Mouse (Mus musculus) testis, adult 10 weeks (tissue): ENCODE data around the gene Hadh. TPM values are rescaled to one million over a fixed set of nuclear protein-coding genes. Genes with fewer than 3 reads are reported as not detected.

Source experiments
- polyA plus RNA-seq: library from polyadenylated mRNA; stranded (reverse); fragments of 350-450 nt; fragmentation: Illumina TruSeq; extraction: RNeasy Lipid Tissue Mini Kit (QIAGEN cat#74804); gene quantifications from one replicate; pipeline ENCODE4 v1.2.3, GENCODE M21; 2014; ENCODE audit warnings: low read depth, low replicate concordance

Hadh gene
- polyA plus RNA-seq = 25.3 TPM

DNA sequence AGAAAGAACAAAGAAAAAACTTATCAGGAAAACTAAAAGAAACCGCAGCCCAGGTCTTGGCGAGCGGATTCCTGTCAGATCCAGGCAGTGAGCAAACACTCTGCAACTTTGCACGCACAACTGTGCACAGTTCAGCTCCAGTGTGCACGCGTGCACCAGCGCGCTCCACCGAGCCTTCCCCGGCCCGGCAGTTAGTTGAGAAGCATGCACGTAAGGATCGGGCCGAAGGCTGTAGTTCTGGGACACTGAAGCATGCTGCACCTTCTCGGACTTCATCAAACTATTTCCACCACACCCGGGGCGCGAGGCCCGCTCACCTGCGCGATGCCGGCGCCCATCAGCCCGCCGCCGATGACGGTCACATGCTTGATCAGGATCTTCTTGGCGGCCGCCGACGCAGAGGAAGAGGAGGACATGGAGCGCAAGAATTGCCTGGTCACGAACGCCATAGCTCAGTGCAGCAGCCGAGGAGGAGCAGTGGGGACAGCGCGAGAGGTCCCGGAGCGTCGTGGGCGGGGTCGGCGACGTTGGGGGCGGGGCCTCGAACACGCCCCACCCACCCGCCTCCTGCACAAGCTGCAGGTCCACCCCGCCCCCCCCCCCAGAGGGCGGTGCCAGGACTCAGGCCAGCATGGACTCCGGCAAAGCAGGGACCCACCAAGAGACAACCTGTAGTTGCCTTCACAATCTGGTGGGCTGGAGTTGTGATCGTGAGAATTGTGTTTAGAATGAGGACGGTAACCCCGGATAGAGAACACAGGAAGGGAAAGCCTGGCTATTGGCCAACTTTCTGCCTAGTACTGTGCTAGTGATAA is at the start of gene Hadh:
Gene Hadh, minus strand, starts transcription at position 543 of the 815 bp plus-strand sequence.

DNA sequence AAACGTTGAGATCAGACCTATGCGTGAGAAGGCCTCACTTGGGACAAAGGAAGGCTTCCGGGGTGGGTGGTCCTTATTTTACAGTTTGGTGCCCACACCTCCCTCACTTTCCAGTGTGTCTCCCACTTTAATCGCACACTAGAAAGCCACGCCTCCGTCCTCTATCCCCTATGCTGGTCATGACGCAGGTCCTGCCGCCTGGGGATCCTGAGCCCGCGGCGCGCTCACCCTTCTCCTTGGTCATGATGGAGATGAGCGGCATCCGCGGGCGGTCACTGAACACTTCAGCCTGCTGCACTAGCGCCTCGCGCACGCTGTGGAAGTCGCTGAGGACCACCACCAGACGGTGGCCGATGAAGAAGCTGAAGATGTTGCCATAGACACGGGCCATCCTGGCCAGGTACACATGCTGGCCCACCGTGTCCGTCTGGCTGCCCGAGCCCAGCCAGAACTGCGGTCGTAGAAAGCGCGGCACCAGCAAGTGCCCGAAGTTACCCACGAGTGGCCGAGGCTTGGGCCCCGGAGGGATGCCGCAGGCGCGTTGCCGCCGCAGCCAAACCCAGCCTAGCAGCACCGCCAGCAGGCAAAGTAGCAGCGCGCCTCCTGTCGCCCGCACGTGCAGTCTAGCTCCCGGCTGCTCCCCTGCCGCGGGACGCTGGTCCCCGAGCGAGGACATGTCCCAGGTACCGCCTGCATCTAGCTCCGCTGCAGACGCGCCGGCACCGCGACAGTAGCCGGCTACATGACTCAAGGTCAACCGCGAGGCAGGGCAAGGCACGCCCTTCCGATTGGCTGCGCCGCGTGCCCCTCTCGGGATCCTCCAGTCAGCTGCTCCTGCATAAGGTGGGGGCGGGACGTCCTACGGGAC is 30.8 kb upstream of the Hadh start, which contains the start of gene Cyp2u1:
Gene Cyp2u1, minus strand, starts transcription at position 776 of the 868 bp plus-strand sequence.

Other genes with a start within 250 kb of the Hadh start
- gene Lef1, start 161.6 kb downstream of the Hadh start, polyA plus RNA-seq = 26.7 TPM
- 1.2 TPM for gene Cyp2u1, start 31.1 kb upstream of the Hadh start, polyA plus RNA-seq
- 177 TPM for gene Sgms2, start 219.3 kb upstream of the Hadh start, polyA plus RNA-seq